Mouse (Mus musculus): ENCODE results near the gene Scarf1. TPM values are rescaled to one million over a fixed set of nuclear protein-coding genes. Genes with fewer than 3 reads are reported as not detected.

Scarf1 gene
- total and polyA plus RNA-seq, 2 experiments: 5.8 to 16.9 TPM

GRCm38 (mm10) chr11:75473376-75473775, 40.0 kb upstream of the Scarf1 start:
- Histone ChIP-seq H3K4me1 (ENCODE audit: control insufficient read depth, insufficient read depth, low read length) (peaks cover 15% of the 10 kb centered on the region; the same call in 1 of the 2 replicates), H3K36me3 (ENCODE audit: control insufficient read depth, insufficient read depth, low read length) (no peaks in the 10 kb centered on the region), H3K27me3 (ENCODE audit: control insufficient read depth, insufficient read depth, low read length) (no peaks in the 10 kb centered on the region), H3K27ac (replicated peaks; ENCODE audit: insufficient read depth, low read depth, low read length) (no peak overlapping the region), H3K79me2 (ENCODE audit: control insufficient read depth, insufficient read depth, low read length) (no peaks in the 10 kb centered on the region), H3K9ac (ENCODE audit: low read depth, low read length) (no peak overlapping the region), H3K4me3 (ENCODE audit: insufficient read depth, low read depth, low read length) (no peak overlapping the region)
- TF ChIP-seq CTCF (IDR thresholded peaks at IDR 0.05; ENCODE audit: low read depth, low read length) (no peak), POLR2A (IDR thresholded peaks at IDR 0.05; ENCODE audit: extremely low read depth, insufficient read depth, low read length) (no peak)
- 85% methylated on average over 7 of the region's 7 CpGs for WGBS
- no peak for DNase-seq (ENCODE audit: extremely low read depth, low read depth, low spot score)

- WGBS: 23% methylated on average over 3 of the region's 3 CpGs
- DNase-seq (ENCODE audit: extremely low read depth, low read depth, low spot score): no peak
- TF ChIP-seq POLR2A (IDR thresholded peaks at IDR 0.05; ENCODE audit: extremely low read depth, insufficient read depth, low read length) (no peak), CTCF (IDR thresholded peaks at IDR 0.05; ENCODE audit: low read depth, low read length) (no peak)
- H3K36me3 ChIP-seq (ENCODE audit: control insufficient read depth, insufficient read depth, low read length): peaks cover 20% of the 10 kb centered on the region
- peaks cover 11% of the 10 kb centered on the region; the same call in 1 of the 2 replicates for H3K79me2 ChIP-seq (ENCODE audit: control insufficient read depth, insufficient read depth, low read length)
- H3K4me1 ChIP-seq (ENCODE audit: control insufficient read depth, insufficient read depth, low read length): peaks cover 6% of the 10 kb centered on the region
- H3K4me3 ChIP-seq (ENCODE audit: insufficient read depth, low read depth, low read length): no peak overlapping the region
- H3K9ac ChIP-seq (ENCODE audit: low read depth, low read length): no peak overlapping the region
- H3K27ac ChIP-seq (replicated peaks; ENCODE audit: insufficient read depth, low read depth, low read length): no peak overlapping the region
- H3K27me3 ChIP-seq (ENCODE audit: control insufficient read depth, insufficient read depth, low read length): no peaks in the 10 kb centered on the region
Observed at GRCm38 (mm10) chr11:75486192-75486591, 27.1 kb upstream of the Scarf1 start.

- WGBS: under 1% methylated on average over 52 of the region's 52 CpGs
- peak; percentile 95 for DNase-seq (ENCODE audit: extremely low read depth, low read depth, low spot score)
Observed at GRCm38 (mm10) chr11:75486601-75487285, 26.6 kb upstream of the Scarf1 start, which contains the start of gene Prpf8. Prpf8 (plus strand) TSS chr11:75486816.

DNA sequence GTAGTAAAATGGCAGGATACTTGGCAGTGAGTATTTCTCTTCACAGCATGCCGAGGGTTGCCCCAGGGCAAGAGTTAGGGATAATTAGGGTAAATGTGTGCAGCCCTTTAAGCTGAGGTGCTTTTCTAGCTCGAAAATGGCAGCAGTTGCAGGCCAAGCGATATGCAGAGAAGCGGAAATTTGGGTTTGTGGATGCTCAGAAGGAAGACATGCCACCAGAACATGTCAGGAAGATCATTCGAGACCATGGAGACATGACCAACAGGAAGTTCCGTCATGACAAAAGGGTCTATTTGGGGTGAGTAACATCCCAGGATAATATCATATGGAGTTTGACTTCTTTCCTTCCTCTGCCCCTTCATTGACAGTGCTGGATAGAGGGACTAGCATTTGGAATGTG, 25.8 kb upstream of the Scarf1 start:
- H3K27me3 ChIP-seq (ENCODE audit: control insufficient read depth, insufficient read depth, low read length): no peaks in the 10 kb centered on the region
- no peak for DNase-seq (ENCODE audit: extremely low read depth, low read depth, low spot score)
- WGBS: 11% methylated on average over 6 of the region's 6 CpGs
- H3K9ac ChIP-seq (ENCODE audit: low read depth, low read length): peak overlapping the region; percentile 88
- H3K36me3 ChIP-seq (ENCODE audit: control insufficient read depth, insufficient read depth, low read length): peaks cover 33% of the 10 kb centered on the region
- peak overlapping the region; percentile 46 for H3K27ac ChIP-seq (replicated peaks; ENCODE audit: insufficient read depth, low read depth, low read length)
- H3K79me2 ChIP-seq (ENCODE audit: control insufficient read depth, insufficient read depth, low read length): peaks cover 11% of the 10 kb centered on the region; the same call in 1 of the 2 replicates
- TF ChIP-seq POLR2A (IDR thresholded peaks at IDR 0.05; ENCODE audit: extremely low read depth, insufficient read depth, low read length): no peak
- TF ChIP-seq CTCF (IDR thresholded peaks at IDR 0.05; ENCODE audit: low read depth, low read length): no peak
- H3K4me1 ChIP-seq (ENCODE audit: control insufficient read depth, insufficient read depth, low read length): peaks cover 6% of the 10 kb centered on the region
- H3K4me3 ChIP-seq (ENCODE audit: insufficient read depth, low read depth, low read length): peak overlapping the region; percentile 85

More at GRCm38 (mm10) chr11:75486601-75487285, 26.6 kb upstream of the Scarf1 start, which contains the start of gene Prpf8:
- Histone ChIP-seq H3K79me2 (ENCODE audit: control insufficient read depth, insufficient read depth, low read length) (peaks cover 11% of the 10 kb centered on the region; the same call in 1 of the 2 replicates), H3K27me3 (ENCODE audit: control insufficient read depth, insufficient read depth, low read length) (no peaks in the 10 kb centered on the region), H3K27ac (replicated peaks; ENCODE audit: insufficient read depth, low read depth, low read length) (peak within 1 kb of the TSS; percentile 78), H3K4me3 (ENCODE audit: insufficient read depth, low read depth, low read length) (peak within 1 kb of the TSS; percentile 85), H3K9ac (ENCODE audit: low read depth, low read length) (peak within 1 kb of the TSS; percentile 88), H3K4me1 (ENCODE audit: control insufficient read depth, insufficient read depth, low read length) (peaks cover 6% of the 10 kb centered on the region), H3K36me3 (ENCODE audit: control insufficient read depth, insufficient read depth, low read length) (peaks cover 25% of the 10 kb centered on the region)
- TF ChIP-seq POLR2A (IDR thresholded peaks at IDR 0.05; ENCODE audit: extremely low read depth, insufficient read depth, low read length) (peak; percentile 61; the same call in 1 of the 2 replicates), CTCF (IDR thresholded peaks at IDR 0.05; ENCODE audit: low read depth, low read length) (no peak)

GRCm38 (mm10) chr11:75494296-75495049, 18.9 kb upstream of the Scarf1 start:
- Histone ChIP-seq H3K9ac (ENCODE audit: low read depth, low read length) (peak overlapping the region; percentile 21), H3K79me2 (ENCODE audit: control insufficient read depth, insufficient read depth, low read length) (no peaks in the 10 kb centered on the region), H3K4me3 (ENCODE audit: insufficient read depth, low read depth, low read length) (no peak overlapping the region), H3K27ac (replicated peaks; ENCODE audit: insufficient read depth, low read depth, low read length) (peak overlapping the region; percentile 92), H3K27me3 (ENCODE audit: control insufficient read depth, insufficient read depth, low read length) (no peaks in the 10 kb centered on the region), H3K36me3 (ENCODE audit: control insufficient read depth, insufficient read depth, low read length) (peaks cover 70% of the 10 kb centered on the region), H3K4me1 (ENCODE audit: control insufficient read depth, insufficient read depth, low read length) (peaks cover 42% of the 10 kb centered on the region)
- no peak for TF ChIP-seq CTCF (IDR thresholded peaks at IDR 0.05; ENCODE audit: low read depth, low read length)
- TF ChIP-seq POLR2A (IDR thresholded peaks at IDR 0.05; ENCODE audit: extremely low read depth, insufficient read depth, low read length): no peak
- 25% methylated on average over 10 of the region's 10 CpGs for WGBS
- DNase-seq (ENCODE audit: extremely low read depth, low read depth, low spot score): peak; percentile 95
